Mouse (Mus musculus): ENCODE results near the gene Ubl7. TPM values are rescaled to one million over a fixed set of nuclear protein-coding genes. Genes with fewer than 3 reads are reported as not detected.

The Ubl7 gene
- total and polyA plus RNA-seq, 3 experiments, result 19.1 to 159 (median 72.5) TPM

DNA sequence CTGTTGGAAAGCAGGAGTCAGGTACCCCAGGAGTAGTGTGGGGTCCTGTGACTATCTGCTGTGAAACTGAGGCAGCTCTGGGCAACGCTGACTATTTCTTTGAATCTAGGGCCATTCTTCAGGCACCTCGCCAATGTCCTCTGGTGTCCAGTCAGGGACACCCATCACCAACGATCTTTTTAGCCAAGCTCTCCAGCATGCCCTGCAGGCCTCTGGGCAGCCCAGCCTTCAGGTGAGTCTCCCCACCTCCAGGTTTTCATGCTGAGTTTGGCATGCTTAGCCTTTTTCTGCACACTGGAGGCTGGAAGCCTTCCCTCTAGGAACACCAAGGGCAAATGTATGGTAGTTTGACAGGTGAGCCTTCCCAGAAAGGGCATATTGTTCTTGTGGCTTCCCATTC, 12.3 kb downstream of the Ubl7 start:
- ATAC-seq (ENCODE audit: extremely low read depth, insufficient number of reproducible peaks, low FRiP score, poor library complexity, severe bottlenecking) (no peak), DNase-seq (ENCODE audit: low spot score) (no peak)
- no peak overlapping the region for H3K4me3 ChIP-seq (ENCODE audit: low read depth, low read length)
- no peaks in the 10 kb centered on the region for H3K4me1 ChIP-seq (ENCODE audit: insufficient read depth, low read depth, low read length)
- no peaks in the 10 kb centered on the region for H3K27me3 ChIP-seq (ENCODE audit: insufficient read depth, low read length)
- no peak for TF ChIP-seq CTCF (IDR thresholded peaks at IDR 0.05; ENCODE audit: low read depth, low read length)
- TF ChIP-seq TAL1 (conservative IDR thresholded peaks at IDR 0.05; ENCODE audit: low read depth, low read length), result no peak
- TF ChIP-seq POLR2AphosphoS5 (IDR thresholded peaks at IDR 0.05; ENCODE audit: insufficient replicate concordance, low read depth, low read length), result no peak
- no peak for TF ChIP-seq GATA2 (IDR thresholded peaks at IDR 0.05; ENCODE audit: borderline replicate concordance, low read depth, low read length)
- TF ChIP-seq GATA1 (IDR thresholded peaks at IDR 0.05; ENCODE audit: borderline replicate concordance, low read length), result no peak
- no peaks in the 10 kb centered on the region for H3K9me3 ChIP-seq (replicated peaks)
- peaks cover 88% of the 10 kb centered on the region for H3K36me3 ChIP-seq (replicated peaks)

DNA sequence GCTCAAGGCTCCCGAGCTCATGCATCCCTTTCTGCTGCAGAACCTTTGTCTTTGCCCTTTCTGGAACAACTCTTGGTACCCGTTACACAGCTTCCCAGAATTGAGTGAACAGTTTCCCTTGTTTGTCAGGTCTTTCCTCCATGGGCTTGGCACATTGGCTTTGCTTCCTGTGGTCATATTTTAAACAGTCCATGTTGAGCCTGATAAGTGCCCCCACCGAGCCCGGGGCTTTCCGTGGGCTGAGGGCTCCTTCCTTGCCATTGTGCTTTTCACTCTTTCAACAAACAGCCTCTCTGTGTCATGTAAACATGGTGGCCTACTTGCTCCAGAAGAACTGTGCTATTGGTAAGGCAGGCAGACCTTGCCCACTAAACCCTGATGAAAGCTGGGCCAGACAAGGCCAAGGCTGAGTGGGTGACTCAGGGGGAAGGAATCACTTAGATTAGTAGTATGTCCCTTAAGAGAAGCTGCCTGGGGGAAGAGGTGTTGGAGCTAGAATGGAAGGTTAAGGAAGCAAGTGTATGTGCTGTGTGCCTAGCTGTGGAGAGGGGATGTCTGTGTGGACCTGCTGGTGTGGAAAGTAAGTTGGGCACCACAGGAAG, 20.5 kb downstream of the Ubl7 start:
- H3K9me3 ChIP-seq (replicated peaks), result no peaks in the 10 kb centered on the region
- peaks cover 36% of the 10 kb centered on the region for H3K36me3 ChIP-seq (replicated peaks)
- TF ChIP-seq POLR2AphosphoS5 (IDR thresholded peaks at IDR 0.05; ENCODE audit: insufficient replicate concordance, low read depth, low read length), result no peak
- no peak for TF ChIP-seq GATA2 (IDR thresholded peaks at IDR 0.05; ENCODE audit: borderline replicate concordance, low read depth, low read length)
- TF ChIP-seq CTCF (IDR thresholded peaks at IDR 0.05; ENCODE audit: low read depth, low read length), result no peak
- TF ChIP-seq GATA1 (IDR thresholded peaks at IDR 0.05; ENCODE audit: borderline replicate concordance, low read length), result no peak
- TF ChIP-seq TAL1 (conservative IDR thresholded peaks at IDR 0.05; ENCODE audit: low read depth, low read length), result no peak
- peaks cover 3% of the 10 kb centered on the region; the same call in 1 of the 2 replicates for H3K4me1 ChIP-seq (ENCODE audit: insufficient read depth, low read depth, low read length)
- no peak overlapping the region for H3K4me3 ChIP-seq (ENCODE audit: low read depth, low read length)
- DNase-seq (ENCODE audit: low spot score) (no peak), ATAC-seq (ENCODE audit: extremely low read depth, insufficient number of reproducible peaks, low FRiP score, poor library complexity, severe bottlenecking) (no peak)
- H3K27me3 ChIP-seq (ENCODE audit: insufficient read depth, low read length), result peaks cover 13% of the 10 kb centered on the region; the same call in 1 of the 2 replicates

DNA sequence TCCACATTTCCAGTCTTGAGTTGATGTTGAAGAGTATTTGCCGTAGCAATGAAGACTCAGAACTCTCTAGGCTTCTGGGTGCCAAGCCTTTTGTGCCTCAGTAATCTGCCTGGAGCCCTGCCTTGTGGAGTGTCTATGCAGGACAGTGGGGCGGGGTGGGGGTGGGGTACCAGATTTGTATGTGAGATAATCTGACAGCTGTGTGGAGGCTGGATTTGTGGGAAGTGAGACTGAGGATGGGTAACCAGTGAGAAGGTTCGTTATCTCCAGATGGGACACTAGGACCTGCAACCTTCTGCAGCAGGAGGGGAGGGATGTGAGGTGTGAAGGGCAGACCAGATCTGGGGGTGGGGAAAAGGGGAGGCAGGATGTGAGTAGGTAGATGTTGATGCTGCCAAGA, 21.5 kb downstream of the Ubl7 start:
- H3K4me3 ChIP-seq (ENCODE audit: low read depth, low read length), result no peak overlapping the region
- ATAC-seq (ENCODE audit: extremely low read depth, insufficient number of reproducible peaks, low FRiP score, poor library complexity, severe bottlenecking) (no peak), DNase-seq (ENCODE audit: low spot score) (no peak)
- H3K9me3 ChIP-seq (replicated peaks), result no peaks in the 10 kb centered on the region
- H3K36me3 ChIP-seq (replicated peaks), result peaks cover 29% of the 10 kb centered on the region
- no peak for TF ChIP-seq TAL1 (conservative IDR thresholded peaks at IDR 0.05; ENCODE audit: low read depth, low read length)
- no peak for TF ChIP-seq GATA1 (IDR thresholded peaks at IDR 0.05; ENCODE audit: borderline replicate concordance, low read length)
- TF ChIP-seq CTCF (IDR thresholded peaks at IDR 0.05; ENCODE audit: low read depth, low read length), result no peak
- no peak for TF ChIP-seq POLR2AphosphoS5 (IDR thresholded peaks at IDR 0.05; ENCODE audit: insufficient replicate concordance, low read depth, low read length)
- peaks cover 17% of the 10 kb centered on the region; the same call in 1 of the 2 replicates for H3K27me3 ChIP-seq (ENCODE audit: insufficient read depth, low read length)
- peaks cover 3% of the 10 kb centered on the region; the same call in 1 of the 2 replicates for H3K4me1 ChIP-seq (ENCODE audit: insufficient read depth, low read depth, low read length)

DNA sequence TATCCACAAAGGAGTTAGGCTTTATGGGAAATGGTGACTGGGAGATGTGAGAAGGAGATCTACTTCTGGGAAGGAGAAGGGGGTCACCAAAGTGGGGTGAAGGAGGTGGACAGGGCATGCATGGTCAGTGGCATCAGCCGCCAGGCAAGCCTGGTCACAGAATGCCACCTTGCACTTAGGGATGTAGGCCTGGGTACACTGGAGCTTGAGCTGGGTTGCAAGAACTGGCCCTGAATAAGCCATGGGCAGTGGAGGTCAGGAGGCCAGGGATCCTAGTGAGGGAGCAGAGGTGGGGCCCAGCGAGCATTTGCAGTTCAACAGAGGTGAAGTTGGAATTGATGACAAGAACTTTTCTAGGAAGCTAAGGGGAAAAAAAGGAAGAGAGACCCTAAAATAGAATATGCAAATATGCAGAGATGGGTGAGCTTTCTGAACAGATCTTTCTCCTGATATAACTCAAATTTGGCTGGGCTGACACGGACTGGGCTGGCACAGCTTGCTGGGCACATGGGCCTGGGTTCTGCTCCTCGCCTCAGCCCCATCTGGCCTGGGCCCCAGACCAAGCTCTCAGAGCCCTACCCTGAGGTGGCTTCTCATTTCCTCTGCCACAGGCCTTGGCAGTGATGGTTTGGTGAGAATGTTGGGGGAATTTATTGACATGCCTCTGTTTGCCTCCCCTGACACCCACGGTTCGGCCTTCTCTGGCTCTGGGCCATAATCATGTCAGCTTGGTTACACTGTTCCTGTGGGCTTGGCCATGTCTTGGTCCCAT, 22.2 kb downstream of the Ubl7 start:
- TF ChIP-seq GATA1 (IDR thresholded peaks at IDR 0.05; ENCODE audit: borderline replicate concordance, low read length) (no peak), TAL1 (conservative IDR thresholded peaks at IDR 0.05; ENCODE audit: low read depth, low read length) (no peak), POLR2AphosphoS5 (IDR thresholded peaks at IDR 0.05; ENCODE audit: insufficient replicate concordance, low read depth, low read length) (no peak), GATA2 (IDR thresholded peaks at IDR 0.05; ENCODE audit: borderline replicate concordance, low read depth, low read length) (no peak), CTCF (IDR thresholded peaks at IDR 0.05; ENCODE audit: low read depth, low read length) (no peak)
- H3K9me3 ChIP-seq (replicated peaks), result no peaks in the 10 kb centered on the region
- ATAC-seq (ENCODE audit: extremely low read depth, insufficient number of reproducible peaks, low FRiP score, poor library complexity, severe bottlenecking), result no peak
- no peak for DNase-seq (ENCODE audit: low spot score)
- H3K4me3 ChIP-seq (ENCODE audit: low read depth, low read length), result no peak overlapping the region
- H3K27me3 ChIP-seq (ENCODE audit: insufficient read depth, low read length), result peaks cover 20% of the 10 kb centered on the region; the same call in 1 of the 2 replicates
- H3K36me3 ChIP-seq (replicated peaks), result peaks cover 22% of the 10 kb centered on the region
- H3K4me1 ChIP-seq (ENCODE audit: insufficient read depth, low read depth, low read length), result peaks cover 3% of the 10 kb centered on the region; the same call in 1 of the 2 replicates

DNA sequence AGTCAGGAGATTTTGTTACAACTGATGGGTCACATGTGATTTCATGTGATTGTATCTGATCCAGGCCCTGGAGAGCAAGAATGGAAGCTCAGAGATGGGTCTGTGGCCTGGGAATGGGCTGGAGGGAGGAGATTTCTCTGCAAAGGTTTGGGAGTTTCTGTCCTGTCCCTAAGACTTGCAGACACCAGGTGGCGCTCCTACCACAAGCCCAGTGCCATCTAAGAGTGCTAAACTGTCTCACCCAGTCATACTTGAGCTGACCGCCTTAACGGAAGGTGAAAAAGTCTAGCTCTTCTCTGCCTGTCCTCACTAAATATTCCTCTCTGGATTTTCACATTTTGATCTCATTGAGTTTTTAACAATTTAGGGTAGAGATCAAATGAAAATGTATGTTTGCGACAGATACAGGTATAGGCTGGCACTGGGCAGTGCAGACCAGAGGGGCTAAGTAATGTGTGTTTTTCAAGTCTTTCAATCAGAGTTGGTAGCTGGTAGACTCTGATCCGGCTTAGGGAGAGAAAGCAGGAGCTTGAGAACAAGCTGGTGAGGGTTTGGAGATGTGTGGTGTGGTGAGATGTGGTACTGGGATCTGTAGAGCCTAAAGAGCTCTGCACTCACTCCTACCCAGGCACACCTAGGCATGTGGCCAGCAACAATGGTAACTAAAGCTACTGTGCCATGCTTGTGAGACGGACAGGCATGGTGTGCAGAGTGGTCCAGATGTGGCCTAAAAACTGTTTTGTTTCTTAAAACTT, 25.1 kb downstream of the Ubl7 start:
- peaks cover 6% of the 10 kb centered on the region for H3K9me3 ChIP-seq (replicated peaks)
- H3K27me3 ChIP-seq (ENCODE audit: insufficient read depth, low read length), result peaks cover 42% of the 10 kb centered on the region; the same call in 1 of the 2 replicates
- no peak overlapping the region for H3K4me3 ChIP-seq (ENCODE audit: low read depth, low read length)
- ATAC-seq (ENCODE audit: extremely low read depth, insufficient number of reproducible peaks, low FRiP score, poor library complexity, severe bottlenecking), result no peak
- DNase-seq (ENCODE audit: low spot score), result peak; percentile 52
- TF ChIP-seq TAL1 (conservative IDR thresholded peaks at IDR 0.05; ENCODE audit: low read depth, low read length) (no peak), CTCF (IDR thresholded peaks at IDR 0.05; ENCODE audit: low read depth, low read length) (peak; percentile 69)
- H3K4me1 ChIP-seq (ENCODE audit: insufficient read depth, low read depth, low read length), result peaks cover 3% of the 10 kb centered on the region; the same call in 1 of the 2 replicates
- no peaks in the 10 kb centered on the region for H3K36me3 ChIP-seq (replicated peaks)

DNA sequence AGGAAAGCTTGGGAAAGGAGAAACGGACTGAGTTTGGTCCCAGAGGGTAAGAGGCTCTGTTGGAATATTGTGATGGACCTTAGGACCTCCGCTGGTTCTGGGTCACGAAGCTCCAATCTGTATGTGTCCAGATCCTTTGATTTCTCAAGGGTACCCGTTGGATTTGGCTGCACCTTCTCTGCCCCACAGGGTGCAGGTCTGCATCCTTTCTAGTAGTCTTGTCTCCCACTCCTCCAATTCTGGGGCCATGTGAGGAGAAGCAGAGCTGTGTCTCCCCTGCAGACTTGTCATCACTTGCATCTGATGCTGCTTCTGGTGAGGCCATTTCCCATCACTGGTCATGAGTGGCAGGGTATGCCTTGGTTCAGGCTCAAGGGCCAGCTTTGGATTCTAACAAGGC, 26.4 kb downstream of the Ubl7 start:
- TF ChIP-seq CTCF (IDR thresholded peaks at IDR 0.05; ENCODE audit: low read depth, low read length), result no peak
- no peak for TF ChIP-seq TAL1 (conservative IDR thresholded peaks at IDR 0.05; ENCODE audit: low read depth, low read length)
- TF ChIP-seq GATA1 (IDR thresholded peaks at IDR 0.05; ENCODE audit: borderline replicate concordance, low read length), result no peak
- TF ChIP-seq GATA2 (IDR thresholded peaks at IDR 0.05; ENCODE audit: borderline replicate concordance, low read depth, low read length), result no peak
- no peak for TF ChIP-seq POLR2AphosphoS5 (IDR thresholded peaks at IDR 0.05; ENCODE audit: insufficient replicate concordance, low read depth, low read length)
- ATAC-seq (ENCODE audit: extremely low read depth, insufficient number of reproducible peaks, low FRiP score, poor library complexity, severe bottlenecking) (no peak), DNase-seq (ENCODE audit: low spot score) (no peak)
- Histone ChIP-seq H3K36me3 (replicated peaks) (no peaks in the 10 kb centered on the region), H3K27me3 (ENCODE audit: insufficient read depth, low read length) (peaks cover 55% of the 10 kb centered on the region; the same call in 1 of the 2 replicates), H3K4me3 (ENCODE audit: low read depth, low read length) (no peak overlapping the region), H3K4me1 (ENCODE audit: insufficient read depth, low read depth, low read length) (peaks cover 3% of the 10 kb centered on the region; the same call in 1 of the 2 replicates), H3K9me3 (replicated peaks) (peaks cover 6% of the 10 kb centered on the region)
